Mouse (Mus musculus): ENCODE data around the gene Spdl1.
A peak's percentile ranks its signal among the peaks of the same experiment; 100 is the strongest.
"Not testable (repeated sequence)": the region's sequence is repeated elsewhere in the genome, so short reads cannot be mapped to it uniquely, and the experiment has no call there.

The Spdl1 gene

DNA sequence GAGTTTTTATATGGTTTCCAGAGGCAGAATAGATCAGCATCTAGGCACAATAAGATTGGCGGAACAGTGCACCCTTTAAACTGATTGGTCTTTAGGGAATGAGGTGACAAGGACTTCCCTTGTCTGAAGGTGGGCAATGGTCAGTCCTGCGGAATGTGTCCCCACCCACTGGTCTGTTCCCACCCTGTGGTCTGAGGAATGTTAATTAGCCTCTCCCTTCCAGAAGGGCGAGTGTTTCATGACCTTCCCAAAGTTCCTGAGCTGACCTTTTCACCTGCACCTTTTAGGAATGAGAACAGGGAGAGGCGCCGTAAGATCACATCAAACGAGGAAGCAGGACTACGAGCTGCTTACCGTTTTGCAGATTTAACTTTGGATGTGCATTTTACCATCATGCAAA, 35.4 kb downstream of the Spdl1 start:
- DNase-seq = not testable (repeated sequence)

DNA sequence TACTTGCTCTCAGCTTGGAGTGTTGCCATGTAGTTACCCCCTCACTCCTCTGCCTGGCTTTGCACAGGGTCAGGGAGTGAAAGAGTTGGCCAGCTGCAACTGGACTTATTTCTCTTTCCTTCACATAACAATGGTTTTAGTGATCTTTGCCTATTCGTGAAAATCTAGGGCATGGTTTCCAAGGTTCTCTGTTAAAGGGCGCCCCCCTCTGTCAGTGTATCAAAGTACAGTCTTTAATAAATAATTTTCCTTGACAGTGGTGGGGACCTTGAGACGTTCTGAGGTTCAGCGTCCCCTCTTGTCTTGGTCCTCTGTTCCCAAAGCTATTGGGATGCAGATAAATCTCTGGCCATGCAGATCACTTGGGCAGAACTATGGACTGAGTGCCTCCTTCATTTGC, 37.3 kb downstream of the Spdl1 start:
- DNase-seq = no peak

DNA sequence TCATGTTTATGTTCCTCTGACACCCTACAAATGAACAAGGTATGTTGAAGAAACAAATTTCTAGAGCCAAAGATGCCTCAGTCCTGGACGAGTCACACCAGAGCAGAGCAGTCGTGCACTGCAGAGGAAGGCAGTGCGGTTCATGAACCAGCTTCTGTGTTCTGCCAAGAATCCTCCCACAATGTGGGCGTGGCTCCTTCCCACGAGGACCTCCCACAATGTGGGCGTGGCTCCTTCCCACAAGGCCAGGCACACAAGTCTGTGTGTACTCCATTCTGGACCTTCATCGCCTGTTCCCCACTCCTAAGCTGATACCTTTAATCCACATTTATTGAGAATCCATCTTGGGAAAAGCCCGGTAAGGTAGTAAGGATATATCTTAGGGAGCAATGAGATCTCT, 41.6 kb downstream of the Spdl1 start:
- no peak for DNase-seq

DNA sequence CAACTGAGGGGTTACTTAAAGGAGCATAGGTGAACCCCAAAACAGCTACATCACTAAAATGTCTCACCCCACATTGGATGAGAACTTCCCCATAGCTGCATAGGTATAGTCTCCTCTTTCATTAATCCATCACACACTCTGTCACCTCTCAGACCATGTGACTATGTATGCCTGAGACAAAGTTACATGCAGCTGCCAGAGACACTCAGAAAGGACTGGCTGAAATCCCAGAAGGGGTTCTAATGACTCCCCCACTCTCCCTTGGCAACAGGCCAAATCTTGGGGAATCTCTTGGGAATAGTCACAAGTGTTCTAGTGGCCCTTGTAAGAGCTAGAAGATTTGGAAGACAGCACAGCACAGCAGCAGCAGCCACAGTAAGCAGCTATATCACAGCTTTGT, 48.6 kb downstream of the Spdl1 start:
- DNase-seq = peak in 1 of 2 experiments; percentile 23

DNA sequence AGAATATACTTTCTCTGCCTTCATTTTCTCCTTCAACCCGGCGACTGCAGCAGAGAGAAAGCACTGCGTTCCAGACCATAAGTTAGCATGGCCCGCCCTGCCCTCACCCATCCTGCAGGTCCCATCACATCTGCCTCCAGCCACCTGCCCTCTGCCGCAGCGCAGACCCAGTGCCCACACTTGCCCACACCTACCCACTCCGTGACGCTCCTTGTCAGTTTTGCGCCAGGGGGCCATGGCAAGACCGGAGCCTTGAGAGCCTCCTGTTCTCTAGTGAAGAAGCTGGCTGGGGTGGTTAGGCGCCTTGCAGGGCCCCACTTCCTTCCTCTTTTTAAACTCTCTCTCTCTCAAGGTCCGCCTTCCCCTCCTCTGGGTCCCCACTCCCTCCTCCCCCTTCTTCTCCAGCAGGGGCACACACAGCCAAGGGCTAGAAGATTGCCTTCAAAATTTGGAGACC, 49.8 kb downstream of the Spdl1 start, which contains the start of gene Dock2:
TSS of gene Dock2 (minus strand) at position 306 of the 457 bp plus-strand sequence.
- DNase-seq = no peak

DNA sequence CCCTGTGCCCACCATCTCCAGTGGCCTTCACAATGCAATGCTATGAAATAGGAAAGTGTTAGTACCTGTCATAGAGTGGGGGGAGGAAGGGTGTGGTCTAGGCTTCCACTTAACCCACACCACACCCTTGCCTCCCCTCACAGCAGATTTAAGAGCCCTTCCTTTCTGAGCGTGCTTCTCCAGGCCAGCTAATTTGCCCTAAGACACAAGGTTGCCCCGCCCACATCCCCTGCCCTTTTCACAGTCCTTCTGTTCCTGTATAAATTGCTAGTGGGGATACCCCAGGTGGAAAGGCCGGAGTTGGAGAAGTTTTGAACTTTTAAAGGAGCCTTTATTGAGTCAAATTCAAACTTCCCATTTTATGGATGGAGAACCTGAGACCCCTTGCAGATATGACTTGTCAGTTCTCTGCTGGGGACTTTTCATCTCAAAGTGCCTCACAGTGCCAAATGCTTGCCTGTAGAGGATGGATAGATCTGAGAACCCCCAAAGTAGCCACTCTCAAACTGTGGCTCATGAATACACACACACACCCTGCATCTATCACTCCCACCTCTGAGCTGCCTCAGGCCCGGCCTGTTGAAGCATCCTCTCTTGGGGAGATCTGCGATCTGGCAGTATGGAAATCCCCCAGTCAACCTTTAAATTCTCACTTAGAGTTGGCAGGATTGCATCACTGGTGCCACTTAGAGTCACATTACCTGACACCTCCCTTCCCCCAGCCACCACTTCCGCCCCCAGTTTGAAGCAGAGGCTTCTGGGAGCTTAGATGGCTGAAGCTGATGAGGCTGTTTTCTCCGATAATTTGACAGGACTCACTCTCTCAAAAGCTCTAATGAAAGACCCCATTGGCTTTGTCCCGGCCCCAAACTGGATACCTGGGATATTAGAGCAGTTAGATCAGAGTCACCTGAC, 50.7 kb downstream of the Spdl1 start:
- DNase-seq = no peak

DNA sequence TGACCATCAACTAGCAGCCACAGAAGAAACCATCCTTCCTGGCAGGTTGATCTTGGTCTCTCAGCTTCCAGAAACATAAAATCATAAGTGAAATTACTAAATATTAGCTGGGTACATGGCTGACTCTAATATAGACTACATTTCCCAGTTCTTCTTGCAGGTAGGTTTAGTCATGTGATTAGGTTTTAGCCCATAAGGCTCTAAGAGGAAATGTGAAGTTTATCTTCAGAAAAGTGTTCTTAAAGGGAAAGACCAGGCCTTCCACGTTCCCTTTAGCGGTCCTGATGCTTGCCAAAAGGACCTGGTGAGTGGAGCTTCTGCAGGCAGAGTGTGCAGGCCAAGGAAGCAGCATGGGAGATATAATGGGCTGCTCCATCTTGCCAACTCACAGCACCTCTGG, 52.7 kb downstream of the Spdl1 start:
- peak; percentile 9 to 27 for DNase-seq

DNA sequence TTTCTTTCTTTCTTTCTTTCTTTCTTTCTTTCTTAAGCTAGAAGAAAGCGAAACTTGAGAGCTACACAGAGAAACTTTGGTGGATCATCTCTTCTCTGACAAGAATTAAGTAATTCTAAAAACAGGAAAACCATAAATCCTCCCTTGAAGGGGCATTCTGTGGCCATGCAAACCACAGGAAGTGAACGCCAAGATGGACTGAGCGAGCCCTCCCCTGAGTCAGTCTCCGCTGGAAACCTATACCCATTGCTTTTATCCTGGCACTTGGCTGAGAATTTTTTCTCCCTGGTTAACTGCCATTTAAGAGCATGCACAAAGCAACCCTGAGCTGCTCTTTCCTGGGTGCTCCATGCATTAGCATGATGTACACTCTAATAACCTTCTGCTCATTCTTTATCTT, 53.5 kb downstream of the Spdl1 start:
- DNase-seq = no peak

DNA sequence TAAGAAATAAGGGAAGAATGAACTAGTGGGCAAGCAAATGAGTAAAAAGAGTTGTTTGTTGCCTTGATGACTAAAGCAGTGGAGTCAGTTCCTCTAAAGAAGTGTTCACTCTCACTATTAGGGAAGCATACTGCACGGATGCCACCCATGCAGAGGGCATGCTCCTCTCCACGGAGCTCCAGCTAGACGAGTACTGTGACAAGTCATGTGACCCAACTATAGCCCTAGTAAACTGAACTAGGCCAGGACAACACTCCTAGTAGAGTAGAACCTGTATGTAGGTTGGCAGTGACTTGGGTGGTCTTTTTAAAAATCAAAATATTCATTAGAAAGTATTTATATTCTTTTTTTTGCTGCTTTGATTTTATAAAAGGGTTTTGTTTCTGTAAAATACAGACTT, 55.1 kb downstream of the Spdl1 start:
- no peak for DNase-seq

DNA sequence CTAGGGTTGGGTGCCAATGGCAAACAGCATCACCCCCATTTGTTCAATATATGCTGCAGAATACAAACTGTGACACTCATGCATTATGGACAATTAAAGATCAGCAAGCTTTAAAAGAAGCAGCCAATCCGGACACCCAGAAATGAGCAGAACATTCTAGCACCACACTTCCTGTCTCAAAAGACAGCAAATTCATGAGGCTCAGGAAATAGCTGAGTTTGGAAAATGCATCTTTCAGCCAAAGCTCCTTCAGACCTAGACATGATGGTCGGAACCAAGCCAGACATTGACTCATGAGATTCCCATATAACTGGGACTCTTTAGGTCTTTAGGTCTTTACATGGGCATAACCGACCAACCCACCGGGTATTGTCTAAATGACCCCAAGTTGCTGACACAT, 55.9 kb downstream of the Spdl1 start:
- no peak for DNase-seq

DNA sequence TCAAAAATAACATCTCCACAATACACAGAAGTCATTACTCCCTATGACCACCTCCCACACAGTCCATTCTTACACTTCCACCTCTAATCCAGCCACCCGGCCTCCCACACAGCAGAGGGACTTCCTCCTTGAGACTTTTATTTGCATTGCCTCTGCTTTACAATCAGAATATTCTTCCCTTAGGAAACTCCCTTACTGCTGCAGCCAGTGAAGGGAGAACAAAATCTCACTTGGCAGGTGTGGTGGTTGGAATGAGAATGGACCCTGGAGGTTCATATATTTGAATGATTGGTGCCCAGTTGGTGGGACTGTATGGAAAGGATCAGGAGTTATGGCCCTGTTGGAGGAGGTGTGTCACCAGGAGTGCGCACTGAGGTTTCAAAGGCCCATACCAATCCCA, 57.4 kb downstream of the Spdl1 start:
- no peak for DNase-seq

DNA sequence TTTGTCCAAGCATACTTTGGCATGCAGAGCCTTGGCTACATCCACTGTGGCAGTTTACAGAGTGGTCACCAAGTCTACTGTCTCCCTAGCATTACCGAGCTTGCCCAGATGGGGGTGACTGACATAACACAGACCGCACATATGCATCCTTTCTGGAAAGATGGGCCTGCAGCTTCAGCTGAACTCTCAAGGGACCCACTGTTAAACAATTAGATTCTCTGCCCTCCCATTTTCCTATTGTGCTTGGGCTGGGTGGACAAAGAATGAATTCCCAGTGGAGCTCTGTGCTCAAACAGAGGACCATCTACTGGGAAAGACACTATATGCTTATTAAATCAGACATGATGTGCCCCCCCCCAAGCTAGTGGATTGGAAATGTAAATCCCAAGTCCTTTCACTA, 58.8 kb downstream of the Spdl1 start:
- no peak for DNase-seq

DNA sequence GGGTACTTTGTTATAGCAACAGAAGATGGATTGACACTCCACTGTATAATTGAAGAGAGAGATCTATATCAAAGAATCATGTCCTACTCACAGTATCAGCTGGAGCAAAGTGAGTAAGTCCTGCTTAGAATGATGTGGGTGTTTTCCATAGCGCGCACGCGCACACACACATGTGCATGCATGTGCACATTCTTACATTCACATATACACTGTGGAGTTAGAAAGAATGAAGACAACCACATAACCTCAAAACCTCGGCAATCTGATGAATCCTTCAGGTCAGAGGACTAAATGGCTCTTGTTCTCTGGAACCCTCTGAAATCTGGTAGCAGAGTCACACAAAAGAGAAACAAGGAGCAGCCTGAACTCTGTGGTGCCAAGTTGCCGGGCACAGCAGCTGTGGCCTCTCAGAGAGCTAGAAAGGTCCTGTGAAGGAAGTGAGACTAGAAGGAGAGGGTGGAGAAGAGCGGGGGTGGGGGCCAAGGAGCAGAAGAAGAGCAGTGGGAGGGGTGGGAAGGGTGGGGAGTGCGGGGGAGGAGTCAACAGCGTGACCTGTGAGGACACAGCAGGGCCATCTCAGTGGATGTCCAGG, 60.0 kb downstream of the Spdl1 start:
- DNase-seq = no peak

DNA sequence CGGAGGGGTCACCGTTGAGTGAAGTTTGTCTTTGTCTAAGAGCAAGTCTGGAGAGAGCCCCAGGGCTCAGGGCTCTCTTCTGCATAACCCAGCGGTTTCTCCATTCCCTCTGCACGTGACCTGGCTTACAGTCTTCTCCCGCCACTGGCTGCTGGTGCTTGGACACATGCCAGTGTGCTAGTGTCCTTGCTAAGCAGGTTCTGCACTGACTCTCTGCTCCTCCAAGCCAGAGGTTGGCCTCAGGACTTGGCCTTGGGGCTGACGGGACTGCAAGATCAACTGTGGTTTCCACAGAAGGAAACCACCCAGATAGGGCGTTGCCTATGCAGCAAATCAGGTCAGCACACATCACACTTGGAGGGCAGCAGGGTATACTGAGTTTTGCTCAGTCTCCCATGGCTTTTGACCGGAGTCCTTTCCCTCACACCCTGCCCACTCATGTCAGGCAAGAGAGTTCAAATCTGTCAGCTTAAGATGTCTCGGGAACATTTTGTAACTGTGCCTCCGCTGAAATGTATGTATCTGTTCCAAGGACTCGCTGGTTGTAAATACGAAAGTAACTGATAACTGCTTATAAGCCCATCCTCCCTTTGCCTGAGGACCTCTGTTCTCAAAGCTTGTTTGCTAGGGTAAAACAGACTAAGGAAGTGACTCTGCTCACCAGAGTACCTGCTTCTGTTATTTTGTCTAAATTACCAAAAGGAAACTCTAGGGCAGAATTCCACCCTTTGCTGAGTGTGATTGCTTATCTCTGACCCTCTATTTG, 62.0 kb downstream of the Spdl1 start:
- peak in 1 of 2 experiments; percentile 24 for DNase-seq

DNA sequence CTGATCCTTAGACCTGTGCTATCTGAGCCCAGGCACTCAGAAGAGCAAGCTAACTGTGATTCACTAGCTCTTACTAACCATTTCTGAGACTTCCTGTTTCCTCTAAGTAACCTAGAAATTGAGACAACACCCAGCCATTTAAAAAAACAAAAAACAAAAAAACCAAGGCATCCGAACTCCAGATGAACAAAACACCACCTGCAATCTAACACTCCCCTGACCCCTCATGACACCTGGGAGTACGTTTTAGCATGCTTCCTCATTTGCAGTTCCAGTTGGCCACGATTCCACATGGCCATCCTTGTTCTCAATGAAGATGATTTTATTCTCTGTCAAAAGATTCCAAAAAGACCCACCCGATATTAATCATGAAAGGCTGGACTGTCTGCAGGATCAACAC, 62.8 kb downstream of the Spdl1 start:
- no peak for DNase-seq

DNA sequence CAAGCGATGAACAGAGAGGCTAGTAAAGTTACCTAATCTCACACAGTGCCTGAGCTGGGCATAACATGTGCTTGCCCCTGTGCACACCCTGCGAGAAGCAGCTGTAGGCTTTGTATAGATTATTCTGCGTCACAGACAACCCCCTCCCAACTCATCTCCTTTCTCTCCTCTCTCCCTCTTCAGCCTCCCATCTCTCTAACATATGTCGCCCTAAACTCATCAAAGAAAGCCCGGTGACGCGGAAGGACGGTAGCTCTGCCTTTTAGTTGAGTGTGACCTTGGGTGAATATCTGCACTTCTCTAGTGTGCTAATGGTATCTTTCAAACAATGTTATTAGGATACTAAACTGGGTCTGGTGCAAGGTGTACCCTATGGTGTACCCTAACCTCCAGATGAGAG, 63.5 kb downstream of the Spdl1 start:
- DNase-seq = no peak

DNA sequence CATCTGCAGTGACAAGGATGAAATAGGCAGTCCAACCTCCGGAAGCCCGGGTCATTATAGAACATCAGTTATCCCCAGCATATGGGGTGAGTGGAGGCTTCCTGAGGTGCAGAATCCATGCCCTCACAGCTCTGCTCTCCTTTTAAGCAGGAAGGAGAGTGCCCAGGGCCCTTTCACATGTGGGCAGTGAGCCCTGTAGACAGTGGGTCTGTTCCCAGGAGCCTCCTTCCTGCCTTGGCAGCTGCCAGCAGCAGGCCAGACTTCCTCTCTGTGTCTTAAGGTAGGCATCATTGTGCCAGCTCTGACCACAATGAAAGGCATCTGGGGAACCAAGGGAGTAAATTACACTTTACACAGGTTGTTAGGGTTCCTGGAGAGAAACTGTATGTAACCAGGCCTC, 64.0 kb downstream of the Spdl1 start:
- peak; percentile 20 to 30 for DNase-seq

DNA sequence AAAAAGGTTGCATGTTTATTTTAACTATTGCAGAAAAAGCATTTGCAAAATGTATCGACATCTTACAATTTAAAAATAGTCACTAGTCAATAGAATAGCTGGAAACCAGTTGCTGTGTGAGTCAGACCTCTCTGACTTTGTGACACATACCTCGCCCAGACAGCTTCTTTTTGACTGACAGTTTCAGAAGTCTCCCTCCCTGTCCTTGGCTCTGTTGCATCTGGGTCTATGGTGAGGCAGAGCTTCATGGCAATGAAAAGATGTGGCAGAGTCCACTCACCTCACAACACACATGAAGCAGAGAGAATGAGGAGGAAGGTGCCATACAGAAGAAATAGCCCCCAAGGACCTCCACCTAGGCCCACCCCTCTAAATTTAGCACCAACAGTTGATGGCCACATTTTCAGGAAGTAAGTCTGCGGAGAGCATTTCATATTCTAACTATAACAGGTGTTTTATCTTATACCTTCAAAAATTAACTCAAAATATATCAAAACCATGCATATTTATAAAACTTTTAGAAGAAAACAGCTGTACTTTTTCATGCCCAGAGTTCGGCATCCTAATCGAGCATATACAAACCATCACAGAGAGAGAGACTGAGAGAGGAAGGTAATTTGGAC, 69.6 kb downstream of the Spdl1 start:
- DNase-seq = no peak

DNA sequence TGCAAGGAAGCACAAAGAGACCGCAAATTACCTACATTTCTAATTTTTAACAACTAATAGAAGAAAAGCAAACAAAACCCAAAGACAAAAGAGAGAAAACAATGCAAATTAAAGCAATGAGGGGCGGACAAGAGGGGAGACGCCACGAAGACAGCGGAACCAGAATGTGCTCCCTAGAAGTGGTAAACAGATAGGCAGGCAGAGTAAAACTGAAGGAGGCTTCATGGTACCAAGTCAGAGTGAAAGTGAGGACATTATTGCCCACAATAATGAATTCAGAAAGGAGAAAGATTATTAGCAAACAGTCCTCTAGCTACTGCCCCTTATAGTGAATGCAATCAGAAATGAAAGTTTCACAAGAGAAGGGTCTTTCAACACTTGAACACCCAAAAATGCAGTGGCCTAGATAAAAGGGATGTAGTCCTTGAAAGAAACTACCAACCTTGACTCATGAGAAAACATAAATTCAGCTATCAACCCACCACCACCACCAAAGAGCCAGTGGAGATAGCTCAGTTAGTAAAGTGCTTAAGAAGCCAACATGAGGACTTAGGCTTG, 70.8 kb downstream of the Spdl1 start:
- no peak for DNase-seq

DNA sequence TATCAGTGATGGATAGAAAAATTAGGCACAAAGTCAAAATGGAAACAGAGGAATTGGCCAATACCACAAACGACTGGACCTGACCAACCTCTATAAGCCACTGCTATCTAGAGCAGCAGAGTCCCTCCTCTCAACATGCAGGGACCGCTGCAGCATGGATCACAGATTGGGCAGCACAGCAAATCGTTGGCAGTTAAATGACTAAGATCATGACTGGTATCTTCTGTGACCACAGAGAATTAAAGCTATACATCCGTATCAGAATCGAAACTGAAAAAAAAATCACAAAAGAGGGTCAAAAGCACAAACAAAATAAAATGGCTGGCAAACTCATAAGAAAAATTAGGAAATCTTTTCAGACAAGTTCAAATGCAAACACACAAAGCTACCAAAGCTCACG, 71.3 kb downstream of the Spdl1 start:
- DNase-seq = no peak

DNA sequence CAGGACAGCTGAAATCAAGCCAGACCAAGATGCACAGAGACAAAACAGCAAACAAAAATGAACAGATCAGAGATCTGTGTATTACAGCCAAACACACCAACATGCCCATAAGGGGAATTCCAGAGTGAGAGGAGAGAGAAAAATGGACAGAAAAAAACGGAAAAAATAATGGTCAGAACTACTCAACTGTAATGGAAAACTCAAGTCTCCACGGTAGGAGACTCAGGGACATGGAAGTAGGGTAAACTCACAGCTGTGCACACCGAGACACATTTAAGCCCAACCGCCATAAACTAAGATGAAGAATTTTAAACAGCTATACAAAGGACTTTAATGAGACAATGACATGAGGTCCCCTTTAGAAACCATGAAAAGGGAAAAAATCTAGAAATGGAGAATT, 73.9 kb downstream of the Spdl1 start:
- no peak for DNase-seq

Measured in cerebellum, postnatal 14 days (tissue).